Mouse (Mus musculus) left cerebral cortex, adult 18-20 months (tissue): ENCODE measurements around the gene 6030452D12Rik. TPM values are rescaled to one million over a fixed set of nuclear protein-coding genes. Genes with fewer than 3 reads are reported as not detected.

Experiments
- DNase-seq, 2 experiments: peaks; one replicate each; pipeline ENCODE4 v3.0.0; 2021 to 2022; ENCODE audit warnings: low spot score in 2 of 2, mixed read lengths in 1 of 2
- long read RNA-seq, 2 experiments: library from polyadenylated mRNA; stranded (forward); transcript quantifications; one replicate each; pipeline ENCODE4 v2.0.0; 2021
- total RNA-seq, 2 experiments: library from RNA; stranded (reverse); gene quantifications; 2 replicates each; pipeline ENCODE4 v1.2.3; 2021

The 6030452D12Rik gene
- total RNA-seq = not detected
- long read RNA-seq, experiment 1 = 0 reads
- long read RNA-seq, experiment 2 = 0 reads

DNA sequence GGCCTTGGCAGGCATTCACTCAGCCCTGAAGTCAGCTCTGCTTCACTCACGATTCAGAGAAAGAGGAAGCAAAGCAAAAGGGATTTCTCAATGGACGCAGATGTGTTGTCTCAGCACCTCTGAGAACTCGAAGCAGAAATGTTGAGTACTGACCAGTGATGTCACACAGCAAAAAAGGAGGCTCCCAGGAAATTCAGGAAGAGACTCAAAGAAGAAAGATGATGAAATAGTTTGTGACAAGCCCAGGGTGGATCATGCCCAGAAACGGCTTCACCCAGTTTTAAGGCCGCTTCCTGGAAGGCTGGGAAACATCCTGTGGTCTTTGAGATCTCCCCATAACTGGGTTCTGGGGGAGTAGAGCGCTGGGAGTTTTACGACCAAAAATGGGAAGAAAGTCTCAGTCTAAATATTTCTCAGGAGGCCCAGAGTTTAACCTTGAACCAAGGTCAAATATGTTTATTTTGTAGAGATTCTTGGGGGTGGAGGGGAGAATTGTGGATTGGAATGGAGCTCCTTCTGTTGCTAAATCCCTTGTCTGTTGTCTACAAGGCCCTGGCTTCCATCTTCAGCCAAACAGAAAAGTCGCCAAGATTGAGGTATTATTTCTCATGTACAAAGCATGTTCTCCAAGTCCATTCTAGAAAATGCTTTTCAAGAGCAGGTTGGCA lies at the start of gene 6030452D12Rik:
Gene 6030452D12Rik, plus strand, starts transcription at position 505 of the 668 bp plus-strand sequence.
- no peak for DNase-seq

DNA sequence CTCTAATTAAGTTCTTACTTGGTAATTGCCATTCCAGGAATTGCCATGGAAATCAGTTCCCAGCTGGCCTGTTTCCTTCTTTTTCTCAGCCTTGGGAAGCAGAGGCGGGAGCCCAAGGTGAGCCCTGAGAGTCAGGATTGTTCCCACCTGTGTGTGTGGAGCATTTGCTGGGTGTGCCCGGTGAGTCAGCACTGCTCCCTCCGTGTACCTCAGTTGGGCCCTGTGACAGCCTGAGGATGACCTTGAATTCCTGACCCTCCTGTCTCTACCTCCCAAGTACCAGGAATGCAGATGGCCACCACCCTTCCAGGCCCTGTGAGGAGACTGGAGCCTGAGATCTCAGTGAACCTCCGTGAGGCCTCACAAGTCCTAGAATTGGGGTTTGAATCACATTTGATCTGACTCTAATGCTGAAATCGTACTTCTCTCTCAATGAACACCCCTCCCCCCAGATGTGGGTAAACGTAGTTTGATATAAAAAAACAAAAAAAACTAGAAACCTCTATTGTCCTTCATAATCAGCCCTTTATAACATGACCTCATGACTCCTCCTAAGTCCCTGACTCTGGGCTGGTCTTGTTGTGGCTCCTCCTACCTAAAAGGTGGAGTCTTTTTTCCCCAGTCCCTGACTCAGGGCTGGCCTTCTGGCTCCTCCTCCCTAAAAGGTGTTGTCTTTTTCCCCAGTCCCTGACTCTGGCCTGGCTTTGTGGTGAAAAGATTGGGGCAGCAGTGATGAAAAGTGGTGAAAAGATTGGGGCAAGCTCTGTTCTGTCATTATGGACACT lies 48.8 kb upstream of the 6030452D12Rik start:
- DNase-seq = no peak

DNA sequence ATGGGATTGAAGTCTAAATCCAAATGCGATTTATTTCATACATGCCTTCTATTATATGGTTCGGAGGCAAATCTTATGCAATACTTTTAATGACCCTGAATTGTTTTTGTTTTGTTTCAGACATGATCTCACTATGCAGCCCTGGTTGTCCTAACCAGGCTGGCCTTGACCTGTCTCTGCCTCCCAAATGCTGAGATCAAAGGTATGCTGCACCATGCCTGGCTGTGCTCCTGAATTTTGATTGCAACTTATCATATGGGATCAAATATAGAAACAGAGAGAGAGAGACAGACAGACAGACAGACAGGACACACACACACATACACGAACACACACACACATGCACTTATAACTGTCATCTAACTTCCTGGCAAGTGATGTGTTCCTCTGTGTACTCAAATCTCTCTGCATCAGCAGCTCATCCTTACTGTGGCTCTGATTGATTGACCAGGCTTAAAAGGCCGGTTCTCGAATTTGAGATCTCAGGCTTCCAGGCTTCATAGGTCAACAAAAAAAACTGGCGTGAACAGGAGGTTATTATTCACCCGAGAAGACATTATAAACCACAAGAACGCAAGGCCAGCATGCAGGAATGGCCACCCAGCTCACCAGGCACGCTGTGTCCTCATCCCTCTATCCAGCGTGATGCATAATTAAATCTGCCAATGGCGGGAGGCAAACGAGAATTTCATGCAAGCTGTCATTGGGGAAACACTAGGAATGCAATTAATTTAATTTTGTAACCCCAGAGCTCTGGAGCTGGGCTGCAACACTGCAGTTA lies 47.4 kb upstream of the 6030452D12Rik start:
- no peak for DNase-seq

DNA sequence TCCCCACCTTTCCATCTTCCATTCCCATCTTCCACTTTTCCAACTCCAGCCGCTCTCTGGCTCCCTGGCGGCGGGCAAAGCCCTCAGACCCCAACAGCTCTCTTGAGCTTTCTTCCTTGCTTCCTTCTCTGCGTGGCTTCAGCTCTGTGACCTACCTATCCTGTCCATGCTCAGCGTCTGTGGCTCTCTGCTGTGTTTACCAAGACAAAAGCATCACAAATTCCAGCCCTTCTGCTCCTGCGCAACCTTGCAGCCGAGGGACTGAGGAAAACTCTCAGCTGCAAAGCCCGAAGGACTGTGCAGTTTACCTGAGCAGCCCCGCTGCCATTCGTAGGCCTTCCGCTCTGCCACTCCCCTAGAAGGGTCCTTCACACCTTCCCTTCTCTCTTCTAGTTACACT lies 46.3 kb upstream of the 6030452D12Rik start:
- no peak for DNase-seq

DNA sequence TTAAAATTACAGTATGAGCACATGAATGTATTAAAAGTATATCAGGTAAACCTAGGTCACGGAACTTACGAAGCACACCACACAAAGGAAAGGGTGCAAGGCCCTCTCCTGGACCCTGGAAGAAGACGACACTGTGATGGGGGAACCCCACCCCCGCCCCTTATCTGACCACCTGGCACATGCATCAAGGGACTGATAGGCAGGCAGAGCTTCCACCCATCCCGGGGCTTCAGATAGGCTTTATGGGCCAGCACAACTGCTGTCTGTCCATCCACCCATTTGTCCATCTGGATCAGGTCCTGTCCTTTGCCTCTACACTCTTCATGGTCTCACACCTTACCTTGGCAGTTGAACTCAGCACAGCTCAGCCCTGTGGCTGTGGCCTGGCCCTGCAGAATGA lies 38.2 kb upstream of the 6030452D12Rik start:
- no peak for DNase-seq

DNA sequence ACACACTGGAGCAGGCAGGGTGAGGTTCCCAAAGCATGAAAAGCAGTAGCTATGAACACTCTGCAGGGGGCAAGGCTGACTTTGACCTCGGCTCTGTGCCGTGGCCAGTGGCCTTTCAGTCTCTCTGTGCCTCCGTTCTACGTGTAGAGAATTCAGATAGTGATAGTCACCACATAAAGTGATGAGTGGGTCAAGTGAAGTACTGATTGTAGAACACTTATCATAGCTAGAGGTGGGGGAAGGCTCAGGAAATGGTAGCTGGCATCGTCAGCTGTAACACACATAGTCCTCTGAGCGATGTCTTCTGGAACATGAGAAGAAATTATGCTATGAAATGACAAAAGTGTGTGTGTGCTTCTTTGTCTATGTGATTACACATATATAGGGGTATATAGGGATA lies 36.5 kb upstream of the 6030452D12Rik start:
- DNase-seq = no peak

DNA sequence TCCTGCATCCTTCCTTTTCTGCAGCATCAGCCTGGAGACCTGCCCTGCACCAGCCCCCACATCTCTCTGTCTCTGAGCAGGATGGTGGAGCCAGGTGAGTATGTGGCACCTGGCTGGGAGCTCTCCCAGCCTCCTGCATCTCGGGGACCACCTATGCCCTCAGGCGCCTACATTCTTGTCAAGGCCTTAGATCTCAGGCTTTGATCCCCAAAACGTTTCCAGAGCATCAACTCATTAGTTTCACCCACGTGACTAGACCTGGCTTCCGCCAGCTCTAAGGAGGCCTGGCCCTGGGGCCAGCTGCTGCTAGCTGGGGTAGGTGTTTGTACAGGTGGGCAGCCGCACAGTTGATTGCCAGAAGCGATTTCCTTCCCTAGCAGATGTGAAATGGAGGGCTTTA lies 30.8 kb upstream of the 6030452D12Rik start:
- DNase-seq = no peak

DNA sequence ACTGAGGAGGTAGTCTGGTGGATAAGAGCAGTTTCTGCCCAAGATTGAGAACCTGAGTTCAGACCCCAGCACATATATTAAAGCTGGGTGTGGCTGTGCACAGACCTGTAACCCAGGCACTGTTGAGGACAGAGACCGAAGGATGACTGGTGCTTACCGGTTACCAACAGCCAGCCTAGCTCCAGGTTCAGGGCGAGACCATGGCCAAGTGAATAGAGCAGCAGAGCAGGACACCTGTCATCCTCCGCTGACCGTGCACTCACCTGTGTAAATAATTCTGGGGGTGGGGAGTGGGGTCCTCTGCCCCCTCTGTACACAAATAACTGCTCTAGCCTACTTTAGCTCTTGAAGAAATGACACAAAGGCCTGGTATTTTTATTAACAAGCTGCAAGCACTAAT lies 26.3 kb upstream of the 6030452D12Rik start:
- no peak for DNase-seq

DNA sequence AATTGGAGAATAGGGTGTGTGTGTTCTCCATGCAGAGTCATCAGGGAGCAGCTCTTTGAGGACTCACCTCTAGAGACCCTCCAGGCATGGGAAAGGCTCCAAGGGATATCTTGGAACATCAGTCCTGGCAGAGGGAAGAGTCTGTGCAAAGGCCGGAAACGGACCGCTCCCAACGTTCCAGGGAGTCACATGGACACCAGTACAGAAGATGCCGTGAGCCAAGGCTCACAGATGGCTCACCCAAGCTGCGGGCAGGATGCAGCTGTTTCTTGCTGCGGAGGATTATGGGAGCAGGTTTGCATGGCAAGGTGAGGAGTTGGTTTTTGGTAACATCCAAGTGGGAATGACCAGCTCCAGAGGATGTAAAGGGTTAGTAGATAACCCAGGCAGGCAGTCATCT lies 3.9 kb downstream of the 6030452D12Rik start:
- DNase-seq = no peak

DNA sequence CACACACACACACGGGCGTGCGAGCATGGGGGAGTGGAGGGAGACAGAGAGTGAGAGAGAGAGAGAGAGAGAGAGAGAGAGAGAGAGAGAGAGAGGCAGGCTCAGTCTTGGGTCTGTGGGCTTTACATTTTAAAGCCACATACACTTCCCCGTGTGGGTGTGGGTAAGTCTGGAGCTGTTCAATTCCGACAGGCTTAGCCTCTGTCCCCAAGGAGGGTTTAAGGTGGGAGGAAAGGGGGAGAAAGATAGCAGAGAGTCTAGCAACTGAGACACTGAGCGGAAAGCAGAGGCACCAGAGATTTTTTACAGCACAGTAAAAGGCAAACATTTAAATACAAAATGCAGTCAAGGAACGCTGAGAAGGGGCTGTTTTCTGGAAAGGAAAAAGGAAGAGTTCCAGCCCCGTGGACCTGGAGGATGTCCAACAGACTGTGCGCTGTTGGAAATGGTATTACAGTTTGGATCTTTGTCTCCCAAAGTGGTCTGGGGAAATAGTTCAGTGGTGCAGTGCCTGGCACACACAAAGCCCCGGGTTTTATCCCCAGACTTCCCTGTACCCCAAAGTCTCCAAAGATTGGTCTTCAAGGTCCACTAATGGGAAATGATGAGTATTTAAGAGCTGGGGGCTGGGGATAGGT lies 5.1 kb downstream of the 6030452D12Rik start:
- DNase-seq = no peak

DNA sequence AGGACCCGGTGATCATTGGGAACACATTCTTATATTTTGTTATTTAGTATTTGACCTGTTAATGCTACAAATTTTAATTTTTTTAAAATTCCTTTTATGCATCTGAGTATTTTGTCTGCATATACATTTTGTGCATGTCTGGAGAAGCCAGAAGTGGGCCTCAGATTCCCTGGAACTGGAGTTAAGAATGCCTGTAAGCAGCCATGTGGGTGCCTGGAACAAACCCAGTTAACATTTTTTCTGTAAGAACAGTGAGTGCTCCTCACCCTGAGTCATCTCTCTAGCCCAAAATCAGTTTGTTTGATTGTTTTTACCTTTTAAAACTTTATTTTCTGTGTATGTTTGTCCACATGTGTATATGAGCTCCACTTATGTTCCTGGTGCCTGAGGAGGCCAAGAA lies 5.8 kb downstream of the 6030452D12Rik start:
- no peak for DNase-seq

DNA sequence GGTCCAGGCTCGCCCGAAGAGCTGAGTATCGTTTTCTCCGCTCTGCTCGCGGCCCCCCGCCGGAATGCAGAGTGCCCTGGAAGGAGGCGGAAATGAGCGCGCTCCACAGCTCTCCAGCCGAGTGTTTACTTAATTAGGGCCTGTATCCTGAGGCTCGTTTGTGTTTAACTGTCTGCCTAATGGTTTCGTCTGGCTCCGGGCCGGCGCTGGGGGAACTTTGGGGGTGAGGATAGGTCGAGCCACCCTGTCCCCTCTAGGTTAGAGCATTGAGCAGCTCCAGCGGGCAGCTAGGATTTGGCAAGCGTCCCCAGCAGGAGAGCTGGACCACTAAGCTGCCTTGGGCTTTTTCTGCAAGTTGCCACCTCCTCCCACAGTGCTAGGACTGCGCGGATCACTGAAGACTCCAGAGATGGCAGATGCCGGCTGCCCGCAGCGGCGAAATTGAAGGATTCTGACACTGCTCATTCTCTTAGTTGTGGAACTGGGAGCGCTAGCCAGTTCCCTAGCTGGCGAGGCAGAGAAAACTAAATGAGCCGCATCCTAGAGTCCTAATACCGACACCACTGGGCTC lies 7.5 kb downstream of the 6030452D12Rik start:
- DNase-seq = peak; percentile 11 to 46

DNA sequence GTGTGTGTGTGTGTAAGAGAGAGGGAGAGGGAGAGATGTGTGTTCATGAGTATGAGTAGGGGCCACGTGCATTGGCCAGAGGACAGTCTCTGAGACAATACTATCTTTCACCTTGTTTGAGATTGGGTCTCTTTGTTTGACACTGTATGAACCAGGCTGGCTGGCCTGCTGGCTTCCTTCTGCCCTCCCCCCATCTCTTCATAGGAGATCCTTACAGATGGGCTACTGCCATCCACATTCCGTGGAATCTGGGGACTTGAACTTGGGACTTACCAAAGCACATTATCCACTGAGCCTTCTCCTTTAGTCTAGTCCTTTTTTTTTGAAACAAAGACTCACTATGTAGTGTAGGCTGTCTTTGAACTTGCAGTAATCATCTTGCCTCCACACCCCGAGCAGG lies 8.1 kb downstream of the 6030452D12Rik start:
- DNase-seq = no peak

DNA sequence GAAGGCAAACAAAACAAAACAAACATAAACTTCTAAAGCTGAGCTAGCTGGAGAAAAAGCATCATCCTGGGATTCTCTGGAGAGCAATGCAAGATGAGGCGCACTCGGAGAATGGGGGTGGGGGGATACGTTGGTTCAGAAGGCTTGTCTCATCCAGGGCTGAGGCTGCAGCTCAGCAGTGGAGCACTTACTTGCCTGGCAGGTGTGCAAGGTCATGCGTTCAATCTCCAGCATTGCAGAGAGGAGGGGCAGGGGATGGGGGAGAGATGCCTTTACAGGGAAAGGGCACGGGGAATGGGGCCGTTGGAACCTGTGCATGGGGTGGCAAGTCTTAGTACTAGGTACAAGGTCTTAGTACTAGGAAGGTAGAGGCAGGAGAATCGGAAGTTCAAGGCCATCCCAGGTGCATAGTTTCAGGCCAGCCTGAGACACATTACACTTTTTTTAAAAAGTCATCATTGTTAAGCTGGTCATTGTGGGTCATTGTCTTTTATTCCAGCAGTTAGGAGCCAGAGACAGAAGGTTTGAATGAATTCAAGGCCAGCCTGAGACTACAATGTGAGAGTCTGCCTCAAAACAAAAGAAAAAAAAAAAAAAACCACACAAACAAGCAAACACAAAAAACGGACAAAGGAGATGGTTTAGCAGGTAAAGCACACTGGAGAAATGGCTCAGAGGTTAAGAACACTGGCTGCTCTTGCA lies 8.9 kb downstream of the 6030452D12Rik start:
- no peak for DNase-seq

DNA sequence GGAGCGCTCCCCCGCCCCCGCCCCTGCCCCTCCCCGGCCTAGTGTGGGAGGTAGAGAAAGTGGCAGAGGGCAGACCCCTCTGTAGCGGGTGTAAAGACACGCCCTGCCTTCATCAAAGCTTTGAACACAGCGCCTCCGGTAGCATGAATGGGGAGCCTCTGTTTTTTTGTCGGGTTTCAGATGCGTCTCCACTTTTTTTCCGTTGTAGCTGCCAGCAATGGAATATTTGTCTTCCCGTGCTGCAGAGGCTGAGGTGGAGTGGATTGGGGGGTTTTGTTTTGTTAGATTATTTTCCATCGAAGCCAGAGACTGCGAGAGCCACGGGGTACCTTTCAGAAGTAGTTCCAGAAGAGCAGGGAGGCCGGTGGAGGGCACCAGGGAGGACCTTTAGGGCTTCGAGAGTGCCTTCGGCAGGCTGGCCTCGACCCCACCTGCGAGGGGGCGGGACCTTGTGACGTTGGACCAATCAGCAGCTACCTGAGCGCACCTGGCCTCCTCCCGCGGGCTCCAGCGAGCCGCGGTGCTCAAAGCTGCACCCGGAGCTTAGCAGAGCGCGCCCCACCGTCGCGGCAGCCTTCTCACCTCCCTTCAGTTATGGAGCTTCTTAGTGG lies 10.1 kb downstream of the 6030452D12Rik start, which contains the start of gene Cdh3:
Gene Cdh3, plus strand, starts transcription at position 527 of the 611 bp plus-strand sequence.
- DNase-seq = no peak

DNA sequence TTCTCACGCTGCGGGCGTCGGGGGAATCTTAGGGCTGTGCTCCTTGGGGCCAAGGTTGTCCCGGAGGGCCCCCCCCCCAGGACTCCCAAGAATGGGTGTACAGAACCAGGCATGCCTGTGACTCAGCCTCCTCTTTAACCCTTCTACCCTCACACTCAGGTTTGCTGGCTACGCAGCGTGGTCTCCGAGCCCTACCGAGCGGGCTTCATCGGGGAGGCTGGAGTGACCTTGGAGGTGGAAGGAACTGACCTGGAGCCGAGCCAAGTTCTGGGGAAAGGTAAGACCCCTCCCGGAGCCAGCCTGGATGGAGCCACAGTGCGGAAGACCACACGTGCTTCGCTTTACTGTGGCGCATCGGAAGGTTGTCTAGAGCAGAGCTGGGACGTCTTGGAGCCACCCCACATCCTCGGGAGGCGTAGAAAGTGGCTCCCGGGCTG lies 10.8 kb downstream of the 6030452D12Rik start:
- no peak for DNase-seq

DNA sequence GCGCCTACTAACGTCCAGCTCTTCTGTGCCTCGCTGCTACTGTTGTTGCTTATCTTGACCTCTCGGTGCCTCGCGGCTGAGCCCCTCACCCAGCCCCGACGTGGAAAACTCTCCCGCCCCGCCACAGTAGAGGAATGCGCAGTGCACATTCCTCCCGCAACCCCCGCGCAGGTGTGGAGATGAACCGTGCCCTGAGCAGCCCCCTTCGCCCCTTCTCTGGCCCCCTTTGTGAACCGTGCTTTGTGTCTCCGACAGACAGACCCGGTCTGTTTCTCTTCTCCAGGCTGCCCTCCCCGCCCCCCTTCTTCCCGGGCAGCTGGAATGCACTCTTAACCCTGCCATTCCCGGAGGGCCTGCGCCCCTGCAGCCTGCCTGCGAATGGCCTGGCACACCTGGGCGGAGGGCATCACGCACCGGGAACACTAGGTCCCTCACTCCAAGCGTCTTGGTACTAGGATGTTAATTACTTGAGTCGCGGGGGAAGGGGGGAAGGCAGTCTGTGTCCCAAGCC lies 11.3 kb downstream of the 6030452D12Rik start:
- no peak for DNase-seq

DNA sequence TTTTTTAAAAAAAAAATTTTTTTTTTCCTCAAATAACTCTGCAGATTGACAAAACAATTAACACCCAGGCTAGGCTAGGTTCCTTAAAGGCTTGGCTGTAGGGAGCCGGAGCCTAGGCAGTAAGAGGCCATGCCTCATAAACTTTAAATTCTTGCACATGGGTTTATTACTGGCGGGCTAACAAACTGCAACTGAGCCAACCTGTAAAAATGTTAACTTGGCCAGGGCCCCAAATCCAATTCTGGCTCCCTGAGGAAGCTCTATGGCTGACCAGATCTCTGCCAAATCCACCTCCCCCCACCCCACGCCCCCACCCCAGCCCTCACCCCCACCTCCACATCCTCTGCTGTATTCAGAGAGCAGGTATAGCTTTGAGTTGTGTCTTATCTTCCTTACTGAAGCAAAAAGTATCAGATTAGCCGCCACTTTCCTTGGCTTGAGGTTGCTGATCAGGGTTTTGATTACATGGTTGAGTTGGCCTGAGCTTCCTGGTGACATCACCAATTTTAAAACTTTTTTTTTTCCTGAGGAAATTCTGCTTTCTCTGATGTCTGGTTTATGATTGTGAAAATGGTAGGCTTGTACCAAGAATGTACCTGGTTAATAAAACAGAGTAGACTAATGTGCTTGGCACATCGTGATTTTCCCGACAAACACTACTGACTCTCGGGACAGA lies 12.3 kb downstream of the 6030452D12Rik start:
- DNase-seq = no peak

DNA sequence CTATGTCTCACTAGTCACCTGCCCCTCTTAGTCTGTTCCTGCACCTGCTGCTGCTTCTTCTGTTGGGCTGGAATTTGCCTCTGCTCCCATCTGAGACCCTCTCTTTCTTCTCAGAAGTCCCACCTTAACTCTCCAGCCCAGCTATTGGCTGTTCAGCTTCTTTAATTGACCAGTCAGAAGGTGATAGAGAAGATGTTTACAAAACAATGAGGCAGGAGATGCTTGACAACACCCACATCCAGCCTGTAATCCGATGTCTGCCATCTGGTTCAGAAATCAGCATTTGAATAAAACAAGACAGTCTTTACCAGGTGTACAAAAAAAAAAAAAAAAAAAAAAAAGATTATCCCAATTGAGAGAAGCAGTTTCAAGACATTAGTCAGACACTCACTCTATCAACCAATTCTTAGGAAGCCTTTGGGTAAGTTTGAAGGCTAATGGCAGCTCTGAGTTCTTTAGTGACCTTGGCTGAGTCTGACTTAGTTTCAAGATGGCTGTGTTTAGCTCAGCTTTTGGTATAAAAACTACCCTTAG lies 15.7 kb downstream of the 6030452D12Rik start:
- DNase-seq = no peak
